Mouse (Mus musculus): ENCODE results near the gene Nek10. TPM values are rescaled to one million over a fixed set of nuclear protein-coding genes. Genes with fewer than 3 reads are reported as not detected.
"Not testable (repeated sequence)": the region's sequence is repeated elsewhere in the genome, so short reads cannot be mapped to it uniquely, and the experiment has no call there.

Gene Nek10
- total RNA-seq (2021) = 1 to 10 TPM; 4.4 to 4.8 TPM
- long read RNA-seq, partial matches to known transcripts = 0 of 1 reads
- long read RNA-seq, other reads (novel, unspliced or antisense) = 1 of 1 reads

GRCm38 (mm10) chr14:14803115-14803514 lies at the start of gene Nek10:
Gene Nek10, plus strand, starts transcription at chr14:14803415.
- DNase-seq (ENCODE audit: low spot score in 2 of 2) = not testable (repeated sequence)

GRCm38 (mm10) chr14:14781169-14781568 lies 22.0 kb upstream of the Nek10 start:
- no peak for DNase-seq (ENCODE audit: low spot score in 2 of 2)

GRCm38 (mm10) chr14:14784223-14784622 lies 19.0 kb upstream of the Nek10 start:
- DNase-seq (ENCODE audit: low spot score in 2 of 2) = no peak

GRCm38 (mm10) chr14:14786979-14787378 lies 16.2 kb upstream of the Nek10 start:
- DNase-seq (ENCODE audit: low spot score in 2 of 2) = no peak

DNA sequence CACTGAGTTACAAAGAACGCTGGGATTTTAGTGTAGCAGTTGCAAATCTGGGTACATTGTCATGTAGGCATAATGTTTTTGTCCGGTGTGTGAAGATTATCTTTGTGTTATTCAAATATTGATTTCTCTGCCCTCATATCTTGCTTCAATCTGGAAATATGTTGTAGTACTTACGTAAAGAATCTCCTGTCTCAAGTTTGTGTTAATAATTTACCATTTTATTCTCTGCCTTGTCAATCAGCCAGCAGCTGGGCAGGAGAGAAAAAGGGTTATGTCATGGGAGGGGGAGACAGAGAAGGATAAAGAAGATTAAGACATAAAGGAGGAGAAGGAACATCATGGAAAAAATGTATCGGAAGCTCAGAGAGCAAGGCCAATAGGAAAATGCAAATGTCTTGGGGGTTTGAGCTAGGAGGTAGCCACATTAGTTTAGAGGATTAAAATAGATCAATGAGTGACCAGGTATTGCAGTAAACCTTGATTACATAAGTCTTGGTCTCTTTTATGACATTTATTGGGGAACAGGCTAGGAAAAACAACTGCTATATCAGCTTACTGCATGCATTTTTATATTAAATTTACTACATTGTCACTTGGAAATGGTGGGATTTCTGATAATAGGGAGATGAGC lies 13.3 kb upstream of the Nek10 start:
- DNase-seq (ENCODE audit: low spot score in 2 of 2) = no peak

DNA sequence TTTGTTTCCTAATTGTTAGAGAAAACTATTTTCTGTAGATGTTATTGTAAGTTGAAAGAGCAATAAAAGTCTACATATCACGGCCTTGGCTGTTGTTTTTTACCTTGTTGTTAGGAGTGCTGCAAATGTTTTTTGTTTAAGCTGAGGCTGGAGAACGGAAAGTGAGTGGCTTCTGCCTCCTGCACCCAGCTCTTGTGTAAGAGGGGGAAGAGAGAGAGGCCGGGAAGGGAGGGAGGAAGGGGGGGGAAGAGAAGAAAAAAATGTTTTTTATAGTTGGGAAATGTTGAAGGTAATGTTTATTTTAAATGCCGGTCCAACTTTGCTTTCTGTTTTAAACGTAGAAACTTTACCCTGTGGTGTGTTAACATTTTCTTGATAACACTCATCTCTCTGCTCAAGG lies 3.4 kb upstream of the Nek10 start:
- no peak for DNase-seq (ENCODE audit: low spot score in 2 of 2)

- DNase-seq (ENCODE audit: low spot score in 2 of 2) = no peak
Observed at GRCm38 (mm10) chr14:14800332-14800731, 2.9 kb upstream of the Nek10 start.

GRCm38 (mm10) chr14:14800810-14801209 lies 2.4 kb upstream of the Nek10 start:
- DNase-seq (ENCODE audit: low spot score in 2 of 2) = no peak

- peak; percentile 57 to 59 for DNase-seq (ENCODE audit: low spot score in 2 of 2)
Observed at GRCm38 (mm10) chr14:14803921-14804517, 804 bp downstream of the Nek10 start.

DNA sequence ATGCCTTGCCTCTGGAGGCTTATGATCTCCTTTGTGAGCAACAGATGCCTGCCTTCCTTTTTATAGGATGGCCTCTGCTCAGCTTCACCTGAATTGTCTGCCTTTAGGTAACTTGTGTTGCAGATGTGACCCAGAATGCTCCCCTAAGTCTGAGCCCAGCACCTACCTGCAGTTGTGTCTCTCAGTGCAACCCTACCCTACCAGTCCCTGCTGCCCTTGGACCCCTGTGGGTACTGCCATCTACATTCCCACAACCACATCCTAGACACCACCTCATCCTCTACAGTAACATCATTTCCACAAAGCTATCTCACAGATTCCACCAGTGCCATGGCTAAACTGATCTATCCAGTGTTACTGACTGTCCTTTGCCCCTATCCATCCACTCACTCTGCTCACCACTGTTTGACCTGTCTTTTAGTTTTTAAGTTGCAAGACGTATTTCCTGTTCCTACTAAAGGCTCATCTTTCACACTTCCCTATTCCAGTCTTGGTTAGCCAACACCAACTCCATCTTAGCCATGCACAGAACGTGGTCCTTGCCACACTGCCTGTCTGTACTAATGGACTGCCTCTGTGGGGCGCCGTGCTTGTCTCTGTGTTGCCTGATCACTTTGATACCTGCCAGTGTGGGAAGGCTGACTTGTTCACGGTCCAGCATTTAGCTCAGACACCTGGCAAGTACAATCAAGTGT lies 1.4 kb downstream of the Nek10 start:
- DNase-seq (ENCODE audit: low spot score in 2 of 2) = no peak

DNA sequence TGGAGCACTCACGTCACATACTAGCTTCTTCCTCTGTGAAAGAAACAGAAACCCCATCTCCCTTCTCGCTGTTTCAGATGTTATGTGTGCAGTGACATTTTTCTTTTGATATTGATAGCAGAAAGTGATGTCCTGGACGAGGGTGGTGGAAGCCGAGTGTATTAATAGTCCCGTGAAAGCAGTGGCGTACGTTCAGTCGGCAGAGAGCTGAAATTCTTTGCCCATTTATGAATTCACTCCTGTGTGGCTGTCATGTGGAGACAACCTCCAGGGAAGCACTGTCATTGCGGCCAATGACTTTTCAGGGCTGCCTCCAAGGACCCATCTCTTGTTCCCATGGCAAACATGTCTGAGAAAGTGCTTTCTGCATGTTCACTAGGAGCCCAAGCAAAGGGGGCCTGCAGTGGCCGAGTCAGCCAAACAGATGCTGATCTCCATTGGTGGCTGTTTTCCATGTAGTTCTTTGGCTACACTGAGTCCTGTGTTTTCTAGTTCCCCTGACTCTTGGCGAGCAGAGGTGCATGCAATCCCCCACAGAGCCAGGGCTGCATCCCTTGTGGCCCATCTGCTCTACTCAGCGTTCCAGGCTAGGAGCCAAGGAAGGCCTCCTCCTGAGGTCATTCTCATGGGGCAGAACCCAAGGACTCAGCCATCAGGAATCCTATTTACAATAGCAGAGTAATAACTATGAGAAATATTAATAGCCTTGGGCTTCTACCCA lies 29.5 kb downstream of the Nek10 start:
- DNase-seq (ENCODE audit: low spot score in 2 of 2) = peak; percentile 59 to 74

GRCm38 (mm10) chr14:14833498-14833897 lies 30.3 kb downstream of the Nek10 start:
- DNase-seq (ENCODE audit: low spot score in 2 of 2) = no peak

GRCm38 (mm10) chr14:14834266-14834665 lies 31.1 kb downstream of the Nek10 start:
- peak; percentile 75 to 85 for DNase-seq (ENCODE audit: low spot score in 2 of 2)

DNA sequence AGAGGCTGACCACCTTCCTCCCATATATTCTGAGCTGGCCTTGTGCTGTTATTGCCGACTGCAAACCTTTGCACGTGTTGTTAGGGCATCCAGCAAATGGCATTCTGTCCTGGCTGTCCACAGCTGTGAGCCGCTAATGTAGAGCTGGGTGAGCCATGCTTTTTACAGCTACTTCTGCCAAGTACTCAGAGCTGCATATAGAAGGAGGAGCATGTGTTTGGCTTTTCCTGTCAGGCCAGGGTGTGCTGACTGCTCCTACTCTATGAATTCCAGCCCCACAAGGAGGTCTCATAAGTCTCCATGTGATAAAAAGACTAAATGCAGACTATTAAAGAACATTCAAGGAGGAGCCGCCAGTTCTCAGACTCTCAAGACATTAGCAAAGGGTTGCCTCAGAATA lies 34.4 kb downstream of the Nek10 start:
- no peak for DNase-seq (ENCODE audit: low spot score in 2 of 2)

DNA sequence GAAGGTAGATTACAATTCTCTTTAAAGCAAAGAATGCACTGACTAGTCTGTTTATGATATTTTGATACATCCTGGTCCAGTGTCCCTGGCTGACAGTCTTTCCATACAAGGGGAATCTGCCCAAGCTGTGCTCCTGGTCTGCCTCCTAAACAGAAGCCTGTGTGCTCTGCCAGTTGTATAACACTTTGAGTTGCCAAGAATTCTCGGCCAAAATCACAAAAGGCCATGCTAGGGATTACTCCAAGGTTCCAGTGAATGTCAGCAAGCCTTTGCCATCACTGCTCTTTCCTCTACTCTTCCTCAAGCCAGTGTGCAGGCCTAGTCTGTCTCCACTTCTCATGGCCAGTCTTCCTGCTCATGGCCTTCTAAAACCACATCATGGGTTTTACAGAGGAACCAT lies 34.9 kb downstream of the Nek10 start:
- DNase-seq (ENCODE audit: low spot score in 2 of 2) = peak in 1 of 2 experiments; percentile 39

- peak in 1 of 2 experiments; percentile 49 for DNase-seq (ENCODE audit: low spot score in 2 of 2)
Observed at GRCm38 (mm10) chr14:14842734-14843530, 39.7 kb downstream of the Nek10 start.

- no peak for DNase-seq (ENCODE audit: low spot score in 2 of 2)
Observed at GRCm38 (mm10) chr14:14852838-14853237, 49.6 kb downstream of the Nek10 start.

DNA sequence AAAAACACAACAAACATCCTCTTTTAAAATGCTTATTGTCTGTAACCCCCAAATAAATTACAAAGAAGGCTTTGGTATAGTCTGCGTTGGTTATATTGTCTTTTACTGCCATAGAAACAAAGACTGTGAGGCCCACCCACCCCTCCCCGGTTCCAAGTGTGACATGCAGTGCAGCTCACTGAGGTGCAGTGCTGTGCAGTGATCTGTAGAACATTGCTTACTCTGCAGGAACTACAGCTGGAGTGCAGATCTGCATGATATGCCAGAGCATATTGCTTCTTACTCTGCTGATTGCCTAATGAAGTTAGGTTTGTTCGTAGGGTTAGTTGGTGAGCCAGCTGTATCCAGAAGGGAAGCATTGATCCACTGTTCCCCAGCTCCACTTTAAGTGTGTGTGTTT lies 57.1 kb downstream of the Nek10 start:
- no peak for DNase-seq (ENCODE audit: low spot score in 2 of 2)

DNA sequence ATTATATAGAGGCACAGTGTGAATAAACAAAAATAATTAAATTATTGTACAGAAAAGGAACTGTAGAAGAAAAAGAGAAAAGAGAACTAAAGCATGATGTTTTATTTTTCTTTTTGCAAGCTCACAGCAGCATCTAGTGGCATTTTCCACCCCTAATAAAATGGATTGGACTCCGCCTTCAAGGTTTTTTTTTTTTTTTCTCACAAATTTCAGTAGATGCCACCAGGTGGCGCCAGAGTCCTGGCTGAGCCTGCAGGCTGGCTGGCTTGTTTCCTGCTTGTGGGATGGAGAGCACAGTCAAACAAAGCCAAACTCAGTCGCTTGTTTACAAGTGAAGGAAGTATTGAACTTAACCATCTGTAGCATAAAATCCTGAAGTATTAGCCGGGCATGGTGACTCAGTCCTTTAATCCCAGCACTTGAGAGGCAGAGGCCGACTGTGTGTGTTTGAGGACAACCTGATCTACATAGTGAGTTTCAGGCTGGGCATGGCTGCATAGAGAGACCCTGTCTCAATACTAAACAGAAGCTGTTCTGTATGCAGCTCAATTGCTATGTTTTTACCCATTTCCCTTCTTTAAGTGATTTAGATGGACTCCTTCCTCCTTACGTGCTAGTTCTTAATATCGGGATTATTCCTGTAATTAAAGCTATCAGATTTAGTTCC lies 60.6 kb downstream of the Nek10 start:
- peak; percentile 77 to 93 for DNase-seq (ENCODE audit: low spot score in 2 of 2)

GRCm38 (mm10) chr14:14869239-14869638 lies 66.0 kb downstream of the Nek10 start:
- DNase-seq (ENCODE audit: low spot score in 2 of 2) = no peak

Data from layer of hippocampus, adult 18-20 months (tissue).